Mouse (Mus musculus) CD4-positive naive resting alpha-beta T cell, adult 57 days (primary cell): Measurements from ENCODE around the gene Olfr159. TPM values are rescaled to one million over a fixed set of nuclear protein-coding genes. Genes with fewer than 3 reads are reported as not detected.

ENCODE experiments used
- total RNA-seq: library from RNA; stranded (reverse); gene quantifications from one replicate; pipeline ENCODE4 v1.2.4, GENCODE M21; 2023

Gene Olfr159
- not detected for total RNA-seq

GRCm38 (mm10) chr4:43770909-43771308 lies at the start of gene Olfr159:
Gene Olfr159 (minus strand): TSS chr4:43771009.

GRCm38 (mm10) chr4:43729794-43730550 lies 40.8 kb downstream of the Olfr159 start, which contains the start of gene Spaar:
Gene Spaar (plus strand): TSS chr4:43730034.

GRCm38 (mm10) chr4:43726995-43727394 lies 43.8 kb downstream of the Olfr159 start, which contains the start of gene Hrct1:
Gene Hrct1 (plus strand): TSS chr4:43727188.

Other genes with a start within 250 kb of the Olfr159 start
- 1.3 TPM for gene Tpm2, start 247.2 kb downstream of the Olfr159 start, total RNA-seq
- gene Creb3, start 208.7 kb downstream of the Olfr159 start, total RNA-seq = 72.7 TPM
- 291 TPM for gene Tln1, start 208.3 kb downstream of the Olfr159 start, total RNA-seq
- gene Rgp1, start 192.3 kb downstream of the Olfr159 start, total RNA-seq = 56.6 TPM
- gene Gba2, start 192.1 kb downstream of the Olfr159 start, total RNA-seq = 37.6 TPM
- gene Msmp, start 186.5 kb downstream of the Olfr159 start, total RNA-seq = not detected
- not detected for gene Npr2, start 139.1 kb downstream of the Olfr159 start, total RNA-seq
- not detected for gene Spag8, start 117.4 kb downstream of the Olfr159 start, total RNA-seq
- gene Hint2, start 114.5 kb downstream of the Olfr159 start, total RNA-seq = 19.1 TPM
- gene Tmem8b, start 102.0 kb downstream of the Olfr159 start, total RNA-seq = 4.1 TPM
- not detected for gene Fam221b, start 101.9 kb downstream of the Olfr159 start, total RNA-seq
- gene Olfr70, start 70.2 kb downstream of the Olfr159 start, total RNA-seq = not detected
- not detected for gene Olfr71, start 60.8 kb downstream of the Olfr159 start, total RNA-seq
- gene Hrct1, start 43.8 kb downstream of the Olfr159 start, total RNA-seq = not detected
- not detected for gene Spaar, start 41.0 kb downstream of the Olfr159 start, total RNA-seq
- gene Olfr156, start 52.9 kb upstream of the Olfr159 start, total RNA-seq = not detected
- not detected for gene Olfr157, start 69.2 kb upstream of the Olfr159 start, total RNA-seq
- not detected for gene Olfr155, start 80.6 kb upstream of the Olfr159 start, total RNA-seq
- gene Reck, start 104.5 kb upstream of the Olfr159 start, total RNA-seq = 2.3 TPM
- 40.4 TPM for gene Glipr2, start 186.4 kb upstream of the Olfr159 start, total RNA-seq
- gene Ccin, start 212.5 kb upstream of the Olfr159 start, total RNA-seq = 1.5 TPM
- 137 TPM for gene Clta, start 233.4 kb upstream of the Olfr159 start, total RNA-seq